Mouse (Mus musculus) midbrain, embryonic 11.5 days (tissue): Measurements from ENCODE around the gene Olfr54. TPM values are rescaled to one million over a fixed set of nuclear protein-coding genes. Genes with fewer than 3 reads are reported as not detected.

Experiments
- ATAC-seq: fragments of 200-750 bp; cut with Nextera tagmentation; 2 replicates; pipeline ENCODE4 v1.8.0; 2017; ENCODE audit warnings: moderate TSS enrichment, moderate library complexity; ENCODE audit not compliant: low FRiP score
- DNase-seq: peaks from one replicate; pipeline ENCODE4 v3.0.0; 2015; ENCODE audit warnings: low spot score; ENCODE audit errors: missing footprints
- H3K27ac ChIP-seq: fragments of 300-500 bp; sonication (generic); 2 replicates; pipeline ENCODE4 v1.5.1; 2014; ENCODE audit warnings: low read depth, low read length
- H3K27me3 ChIP-seq: fragments of 300-500 bp; sonication (generic); 2 replicates; pipeline ENCODE4 v1.6.1; 2014; ENCODE audit warnings: mild to moderate bottlenecking, low read length, moderate library complexity, mixed read lengths; ENCODE audit not compliant: control insufficient read depth, insufficient read depth
- H3K36me3 ChIP-seq: fragments of 300-500 bp; sonication (generic); 2 replicates; pipeline ENCODE4 v1.6.1; 2014; ENCODE audit warnings: mild to moderate bottlenecking, low read length, moderate library complexity, mixed read lengths; ENCODE audit not compliant: control insufficient read depth, insufficient read depth
- H3K4me1 ChIP-seq: fragments of 300-500 bp; sonication (generic); 2 replicates; pipeline ENCODE4 v1.6.1; 2014; ENCODE audit warnings: low read length; ENCODE audit not compliant: control insufficient read depth, insufficient read depth
- H3K4me2 ChIP-seq: fragments of 300-500 bp; sonication (generic); 2 replicates; pipeline ENCODE4 v1.6.1; 2014; ENCODE audit warnings: mild to moderate bottlenecking, moderate library complexity
- H3K4me3 ChIP-seq: fragments of 300-500 bp; sonication (generic); 2 replicates; pipeline ENCODE4 v1.5.1; 2014; ENCODE audit warnings: low read depth, low read length
- H3K9ac ChIP-seq: fragments of 300-500 bp; sonication (generic); 2 replicates; pipeline ENCODE4 v1.6.1; 2014; ENCODE audit warnings: low read length
- H3K9me3 ChIP-seq: fragments of 300-500 bp; sonication (generic); 2 replicates; pipeline ENCODE4 v1.6.1; 2016; ENCODE audit warnings: low read length; ENCODE audit not compliant: control insufficient read depth
- WGBS: fragments of 180-500 bp; shearing (Covaris S2); extraction: QIAGEN DNeasy Blood & Tissue Kit; methylation state at CpG from one replicate; pipeline ENCODE4 v1.1.7; 2014; 5-methylcytosine and 5-hydroxymethylcytosine counted together
- polyA plus RNA-seq: library from polyadenylated mRNA; unstranded; fragments of >200 nt; fragmentation: Nextera tagmentation; extraction: Ambion mirVana; gene quantifications from 2 replicates; pipeline ENCODE4 v1.2.1, GENCODE M21; 2014

The Olfr54 gene
- polyA plus RNA-seq, 1 experiment from 2014 or later: not detected

DNA sequence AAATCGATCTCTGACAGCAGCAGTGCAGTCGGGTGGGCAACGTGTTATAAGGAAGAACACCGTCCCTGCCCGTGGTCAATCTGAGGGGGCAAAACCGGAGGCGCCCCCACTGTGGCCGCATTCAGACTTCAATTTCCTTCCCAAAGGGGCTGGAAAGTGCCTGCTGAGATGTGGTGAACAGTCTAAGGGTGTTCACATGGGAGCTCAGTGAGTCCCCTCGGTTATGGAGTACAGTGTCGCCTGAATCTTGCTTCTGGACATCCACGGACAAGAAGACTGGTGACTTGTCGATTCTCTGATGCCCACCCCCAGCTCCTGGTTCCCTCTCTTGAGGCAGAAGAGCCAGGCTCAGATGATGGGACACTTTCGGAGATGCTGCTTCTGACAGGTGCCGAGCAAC is 45.6 kb downstream of the Olfr54 start:
- Histone ChIP-seq H3K4me2 (peak overlapping the region; percentile 88), H3K36me3 (no peaks in the 10 kb centered on the region), H3K27me3 (no peaks in the 10 kb centered on the region), H3K9me3 (no peaks in the 10 kb centered on the region), H3K9ac (peak overlapping the region; percentile 90), H3K4me1 (peaks cover 6% of the 10 kb centered on the region), H3K4me3 (peak overlapping the region; percentile 69), H3K27ac (no peak overlapping the region)
- no peak; the same call in 1 of the 2 replicates for ATAC-seq
- 15% methylated on average over 14 of the region's 14 CpGs for whole genome bisulfite sequencing
- DNase-seq: no peak

DNA sequence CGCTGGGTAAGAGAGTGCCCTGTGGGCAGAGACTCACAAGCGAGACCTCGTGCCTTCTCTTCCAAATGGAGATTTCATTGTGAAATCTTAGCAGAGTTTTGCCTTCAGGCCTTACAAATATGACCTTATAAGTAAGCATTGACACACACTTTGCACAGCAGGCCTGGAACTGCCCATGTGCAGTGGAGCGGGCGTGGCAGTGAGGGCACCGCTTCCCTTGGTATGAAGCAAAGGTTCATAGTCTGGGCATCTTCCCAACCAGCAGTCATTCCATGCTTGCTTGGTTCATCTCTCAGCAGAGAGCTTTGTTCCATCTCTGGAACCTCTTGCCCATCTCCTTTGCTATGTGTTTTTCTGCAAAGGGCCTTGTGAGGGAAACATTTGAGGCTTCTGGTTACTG is 46.9 kb downstream of the Olfr54 start:
- Histone ChIP-seq H3K4me3 (no peak overlapping the region), H3K4me2 (no peak overlapping the region), H3K36me3 (0 out of 2 replicates have a peak, but pooled peaks cover 3% of the 10 kb centered on the region), H3K27ac (no peak overlapping the region), H3K27me3 (no peaks in the 10 kb centered on the region), H3K4me1 (peaks cover 6% of the 10 kb centered on the region), H3K9me3 (no peaks in the 10 kb centered on the region), H3K9ac (no peak overlapping the region)
- ATAC-seq: no peak
- DNase-seq: no peak
- WGBS: 96% methylated on average over 6 of the region's 6 CpGs

DNA sequence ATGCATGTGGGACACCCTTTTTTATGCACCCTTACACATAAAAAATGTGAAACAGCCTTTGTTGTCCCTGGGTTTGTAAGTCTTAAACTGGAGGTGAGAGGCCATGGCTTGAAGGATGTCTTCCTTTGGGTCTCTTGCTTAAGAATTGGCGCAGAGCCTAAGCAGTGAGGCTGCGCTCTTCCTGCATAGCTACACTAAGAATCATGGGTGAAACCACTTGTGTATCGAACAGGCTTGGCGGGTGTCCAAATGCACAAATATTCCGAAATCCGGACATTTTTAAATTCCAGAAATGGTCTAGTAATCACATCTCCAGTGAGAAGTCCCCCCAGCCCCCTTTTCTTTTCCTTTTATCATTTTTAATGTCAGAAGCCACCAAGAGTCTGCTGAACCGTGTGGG is 49.2 kb downstream of the Olfr54 start:
- Histone ChIP-seq H3K9me3 (no peaks in the 10 kb centered on the region), H3K4me1 (peaks cover 6% of the 10 kb centered on the region), H3K36me3 (0 out of 2 replicates have a peak, but pooled peaks cover 5% of the 10 kb centered on the region), H3K9ac (no peak overlapping the region), H3K27me3 (no peaks in the 10 kb centered on the region), H3K4me2 (no peak overlapping the region), H3K27ac (no peak overlapping the region), H3K4me3 (no peak overlapping the region)
- no peak for DNase-seq
- WGBS: 93% methylated on average over 7 of the region's 7 CpGs
- ATAC-seq: no peak

DNA sequence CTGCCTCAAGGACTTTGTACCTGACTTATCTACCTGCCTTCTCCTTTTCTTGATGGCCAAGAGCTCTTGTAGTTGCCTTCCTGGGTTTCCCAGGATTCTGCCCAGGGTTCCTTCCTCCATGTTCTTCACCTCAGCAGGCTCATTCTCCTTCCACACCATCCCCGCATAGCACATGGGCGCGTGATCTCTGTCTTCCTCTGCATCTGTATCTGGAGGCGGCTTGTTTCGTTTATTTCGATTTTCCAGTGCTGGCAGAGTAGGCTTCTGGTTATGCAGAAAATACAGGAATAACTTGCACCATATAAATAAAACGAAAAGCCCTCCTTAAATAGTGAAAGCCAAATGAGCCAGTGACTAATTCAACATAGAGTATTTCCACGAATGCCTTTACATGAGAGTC is 49.8 kb downstream of the Olfr54 start:
- Histone ChIP-seq H3K9ac (no peak overlapping the region), H3K27me3 (no peaks in the 10 kb centered on the region), H3K36me3 (peaks cover 6% of the 10 kb centered on the region; the same call in 1 of the 2 replicates), H3K9me3 (no peaks in the 10 kb centered on the region; the same call in 1 of the 2 replicates), H3K27ac (no peak overlapping the region), H3K4me3 (no peak overlapping the region), H3K4me2 (no peak overlapping the region), H3K4me1 (peaks cover 6% of the 10 kb centered on the region)
- no peak for DNase-seq
- 94% methylated on average over 8 of the region's 8 CpGs for WGBS
- ATAC-seq: no peak

Other genes starting within 250 kb of the Olfr54 start
- 46.7 and 48.5 TPM in 2 replicates for gene Zfp354c, start 186.5 kb upstream of the Olfr54 start, polyA plus RNA-seq
- 1.3 and 1.5 TPM in 2 replicates for gene Zfp879, start 172.7 kb upstream of the Olfr54 start, polyA plus RNA-seq
- gene Grm6, start 163.6 kb upstream of the Olfr54 start, polyA plus RNA-seq: not detected in 2 replicates
- gene Zfp454, start 126.6 kb upstream of the Olfr54 start, polyA plus RNA-seq: 18.7 and 20.6 TPM in 2 replicates
- 35.5 and 39.0 TPM in 2 replicates for gene Zfp2, start 98.1 kb upstream of the Olfr54 start, polyA plus RNA-seq
- 1.5 and 1.7 TPM in 2 replicates for gene Zfp354b, start 82.6 kb upstream of the Olfr54 start, polyA plus RNA-seq
- not detected in 2 replicates for gene 4933414I15Rik, start 70.5 kb upstream of the Olfr54 start, polyA plus RNA-seq
- gene Prop1, start 60.5 kb upstream of the Olfr54 start, polyA plus RNA-seq: not detected in 2 replicates
- gene Olfr1378, start 47.7 kb upstream of the Olfr54 start, polyA plus RNA-seq: not detected in 2 replicates
- not detected in 2 replicates for gene Olfr1377, start 32.3 kb upstream of the Olfr54 start, polyA plus RNA-seq
- not detected in 2 replicates for gene Olfr51, start 10.6 kb upstream of the Olfr54 start, polyA plus RNA-seq
- not detected in 2 replicates for gene Olfr1375, start 33.9 kb downstream of the Olfr54 start, polyA plus RNA-seq
- gene Zfp354a, start 45.0 kb downstream of the Olfr54 start, polyA plus RNA-seq: 10.3 and 13.4 TPM in 2 replicates
- not detected in 2 replicates for gene Gm12569, start 206.2 kb downstream of the Olfr54 start, polyA plus RNA-seq
- 136 and 144 TPM in 2 replicates for gene Clk4, start 247.5 kb downstream of the Olfr54 start, polyA plus RNA-seq
- 0.42 TPM in 1 of 2 replicates, not detected in the other for gene BC049762, start 248.8 kb downstream of the Olfr54 start, polyA plus RNA-seq